Mouse (Mus musculus): Measurements from ENCODE around the gene Bcor. TPM values are rescaled to one million over a fixed set of nuclear protein-coding genes. Genes with fewer than 3 reads are reported as not detected.

Gene Bcor
- total RNA-seq, 2 experiments from 2014 or later: 8.7 to 11.0 TPM

DNA sequence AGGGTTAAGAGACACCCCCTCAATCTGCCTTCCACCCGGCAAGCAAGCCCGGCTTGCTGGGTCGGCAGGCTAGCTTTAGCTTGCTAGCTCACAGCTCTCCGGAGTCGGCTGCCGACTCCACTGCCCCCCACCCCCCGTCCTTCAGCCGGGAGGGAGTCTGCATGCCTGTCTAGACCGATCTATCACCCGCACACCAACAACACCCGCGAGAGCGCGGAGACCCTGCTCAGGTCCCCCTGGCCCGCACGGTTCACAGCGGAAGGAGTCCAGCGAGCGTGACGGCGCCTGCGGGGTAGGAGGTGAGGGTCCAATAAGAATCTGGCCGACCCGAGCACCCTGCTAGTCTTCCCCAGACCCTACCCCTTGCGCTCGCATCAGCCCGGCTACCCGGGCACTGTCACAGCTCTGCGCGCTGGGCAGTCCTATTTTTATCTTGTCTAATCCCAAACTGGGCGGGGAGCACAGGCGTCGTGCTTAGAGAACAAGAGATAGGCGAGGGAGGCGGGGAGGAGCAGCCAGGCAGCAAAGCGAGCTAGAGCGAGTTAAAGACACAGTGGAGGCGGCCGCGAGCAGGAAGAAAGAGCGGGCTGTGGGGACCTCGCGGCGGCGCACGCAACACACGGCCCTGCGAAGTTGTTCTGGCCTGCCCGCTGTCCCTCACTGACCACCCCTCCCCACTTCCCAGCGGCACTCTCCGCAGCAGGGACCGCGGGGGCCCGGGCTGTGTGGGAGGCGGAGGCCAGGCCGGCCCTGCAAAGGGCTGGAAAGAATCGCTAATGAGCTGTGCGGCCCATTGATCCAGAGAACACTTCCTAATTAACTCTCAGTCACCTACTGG, 83.2 kb downstream of the Bcor start:
- ATAC-seq (replicated peaks; ENCODE audit: low FRiP score, poor library complexity, severe bottlenecking): peak; percentile 82

DNA sequence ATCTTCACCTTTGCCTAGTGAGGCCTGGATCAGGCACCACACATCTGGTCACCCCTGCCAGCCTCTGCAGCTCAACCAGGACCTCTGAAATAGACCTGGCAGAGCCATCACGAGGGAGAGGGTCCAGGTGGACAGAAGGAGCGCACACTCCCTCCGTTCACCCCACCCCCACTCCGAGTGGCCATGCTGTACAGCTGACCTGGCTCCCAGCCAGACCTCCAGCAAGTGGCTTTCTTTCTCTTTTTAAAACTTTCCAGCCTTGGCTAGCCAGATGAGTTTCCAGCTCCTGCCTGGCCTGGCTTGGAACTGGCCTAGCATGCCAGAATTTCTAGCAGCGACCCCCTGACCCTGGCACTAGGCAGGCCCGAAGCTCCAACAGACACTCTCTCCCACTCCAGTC, 87.4 kb downstream of the Bcor start:
- no peak for ATAC-seq (replicated peaks; ENCODE audit: low FRiP score, poor library complexity, severe bottlenecking)

- ATAC-seq (replicated peaks; ENCODE audit: low FRiP score, poor library complexity, severe bottlenecking): no peak
Observed at GRCm38 (mm10) chrX:12068978-12069724, 91.0 kb downstream of the Bcor start.

GRCm38 (mm10) chrX:12067851-12068510, 92.2 kb downstream of the Bcor start:
- no peak for ATAC-seq (replicated peaks; ENCODE audit: low FRiP score, poor library complexity, severe bottlenecking)

DNA sequence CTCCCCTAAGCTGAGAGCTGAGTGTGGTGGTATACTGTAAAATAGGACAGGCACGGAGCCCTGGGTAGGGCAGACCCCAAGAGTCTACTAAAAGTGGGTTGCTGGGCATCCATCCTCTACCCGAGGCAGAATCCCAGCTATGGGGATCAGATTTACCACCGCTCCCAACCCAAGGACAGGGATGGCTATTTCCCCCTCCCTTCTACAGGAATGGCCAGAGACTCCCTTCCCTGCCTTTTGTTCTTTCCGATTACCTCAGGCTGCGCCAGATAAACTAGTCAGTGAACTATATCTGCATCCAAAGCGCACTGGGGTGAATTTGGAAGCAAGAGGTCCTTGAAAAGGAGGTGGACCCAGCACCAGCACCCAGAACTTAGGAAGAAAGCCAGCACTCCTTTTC, 93.1 kb downstream of the Bcor start:
- ATAC-seq (replicated peaks; ENCODE audit: low FRiP score, poor library complexity, severe bottlenecking): no peak

GRCm38 (mm10) chrX:12065782-12066181, 94.4 kb downstream of the Bcor start:
- ATAC-seq (replicated peaks; ENCODE audit: low FRiP score, poor library complexity, severe bottlenecking): no peak

GRCm38 (mm10) chrX:12062932-12063260, 97.3 kb downstream of the Bcor start:
- ATAC-seq (replicated peaks; ENCODE audit: low FRiP score, poor library complexity, severe bottlenecking): no peak

DNA sequence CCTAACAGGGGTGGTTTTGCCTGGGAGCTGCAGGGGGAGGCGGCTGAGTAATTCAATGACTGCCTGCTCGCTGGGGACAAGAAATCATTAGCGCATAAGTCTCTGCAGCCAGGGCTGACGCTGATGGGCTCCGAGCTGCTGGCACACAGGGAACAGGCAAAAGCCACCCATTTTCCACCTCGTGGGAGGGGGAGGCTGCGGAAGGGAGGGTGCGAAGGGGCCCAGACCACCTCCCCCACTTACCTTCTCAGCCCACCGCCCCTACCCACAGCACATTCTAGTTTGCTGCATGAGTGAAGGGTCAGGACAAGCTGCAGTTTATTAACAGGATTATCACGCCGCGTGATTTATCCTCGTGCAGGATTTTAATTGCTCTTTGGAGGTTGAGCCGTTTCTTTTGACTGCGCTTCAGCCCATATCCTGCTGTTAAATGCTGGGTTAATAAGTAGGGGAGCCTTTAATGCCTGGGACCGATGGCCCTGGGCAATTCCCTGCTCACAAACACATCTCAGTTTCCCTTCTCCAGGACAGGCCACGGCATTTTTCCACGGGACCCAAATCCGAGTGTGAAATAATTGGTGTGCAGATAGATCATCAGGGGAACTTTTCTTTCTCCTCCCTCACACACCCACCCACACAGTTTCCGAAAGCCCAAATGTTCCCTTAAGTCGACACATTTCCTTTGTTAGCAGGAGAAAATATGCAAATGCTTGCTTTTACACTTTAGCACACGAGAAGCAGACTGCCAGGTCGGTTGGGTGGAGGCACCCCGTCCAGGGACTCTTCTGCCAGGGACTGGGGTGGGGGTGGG, 97.8 kb downstream of the Bcor start:
- ATAC-seq (replicated peaks; ENCODE audit: low FRiP score, poor library complexity, severe bottlenecking): no peak

DNA sequence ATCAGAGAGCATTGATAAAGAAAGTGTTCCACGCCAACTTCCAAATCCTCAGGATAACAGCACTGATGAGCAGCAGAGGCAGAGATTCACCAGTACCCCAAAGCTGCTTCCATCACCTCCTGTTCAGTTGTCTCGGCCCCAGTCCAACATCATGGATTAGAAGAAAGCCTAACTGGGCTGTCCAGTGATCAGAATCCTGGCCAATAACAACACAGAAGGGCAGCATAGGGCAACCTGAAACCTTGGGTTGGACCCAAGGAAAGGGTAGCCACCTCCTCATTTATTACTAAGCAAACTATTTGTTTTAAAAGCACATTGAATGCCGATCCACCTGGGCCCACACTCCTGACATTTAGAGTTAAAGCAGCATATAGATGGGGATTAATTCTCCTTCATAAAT, 99.3 kb downstream of the Bcor start:
- no peak for ATAC-seq (replicated peaks; ENCODE audit: low FRiP score, poor library complexity, severe bottlenecking)

DNA sequence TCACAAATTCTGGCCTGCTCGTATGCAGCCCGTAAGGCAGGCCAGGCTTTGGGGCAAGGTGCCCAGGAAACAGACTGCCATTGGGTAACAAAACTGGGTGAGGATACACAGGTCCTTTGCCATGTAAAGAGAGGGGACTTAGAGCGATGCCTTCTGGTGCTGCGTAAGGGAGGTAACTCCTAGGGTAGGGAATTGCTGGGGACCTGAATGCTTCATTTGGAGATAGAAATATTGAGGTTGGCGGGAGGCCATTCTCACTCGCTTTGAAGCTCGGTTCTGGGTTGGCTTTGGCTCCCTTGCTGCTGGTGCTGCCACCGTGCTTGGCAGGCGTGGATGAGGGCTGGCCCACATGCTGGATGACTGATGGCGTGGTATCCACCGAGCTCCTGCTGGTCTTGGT, 102.9 kb downstream of the Bcor start:
- ATAC-seq (replicated peaks; ENCODE audit: low FRiP score, poor library complexity, severe bottlenecking): no peak

DNA sequence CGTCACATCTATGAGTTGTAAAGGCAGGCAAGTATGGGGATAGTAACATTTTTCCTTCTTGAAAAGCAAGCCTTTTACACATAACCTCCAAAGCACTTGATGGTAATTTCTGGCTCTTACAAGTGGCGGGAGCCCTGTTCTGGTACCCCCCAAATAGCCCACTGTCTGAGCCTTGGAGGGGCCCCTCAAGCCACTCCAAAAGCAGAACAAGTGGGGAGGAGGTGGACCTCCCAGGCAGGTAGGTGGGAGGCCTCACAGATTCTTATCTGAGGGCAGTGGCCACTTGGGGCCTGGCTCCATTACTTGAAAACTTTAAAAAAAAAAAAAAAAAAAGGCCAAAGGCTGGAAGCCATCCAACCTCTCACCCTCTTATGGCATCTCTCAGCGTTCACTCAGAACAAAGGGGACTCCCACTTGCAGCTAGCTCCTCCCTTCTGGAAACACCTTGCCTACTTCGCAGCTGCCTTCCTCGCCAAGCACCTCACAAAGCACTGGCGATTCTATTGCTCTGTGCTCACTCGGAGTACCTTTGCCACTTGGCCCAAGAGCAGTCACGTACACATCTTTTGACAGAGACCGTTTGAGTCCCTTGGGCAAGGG, 106.7 kb downstream of the Bcor start:
- ATAC-seq (replicated peaks; ENCODE audit: low FRiP score, poor library complexity, severe bottlenecking): no peak

DNA sequence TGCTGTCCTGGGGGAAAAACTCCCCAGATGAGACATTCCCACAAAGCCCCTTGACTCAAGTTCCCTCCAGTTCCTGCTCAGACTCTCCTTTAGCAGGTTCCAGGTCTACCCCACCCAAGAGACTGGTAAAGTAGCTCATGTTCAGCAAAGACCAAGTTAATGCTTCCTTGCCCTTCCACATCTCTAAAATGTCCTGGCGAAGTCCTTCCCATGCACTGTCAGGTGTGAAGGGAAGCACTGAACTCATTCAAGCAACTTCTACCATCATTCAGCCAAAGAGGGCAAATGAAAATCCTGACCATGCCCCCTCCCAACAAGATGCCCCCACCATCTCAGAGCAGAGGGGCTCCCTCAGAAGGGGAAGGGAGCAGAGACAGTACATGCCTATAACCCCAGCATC, 107.5 kb downstream of the Bcor start:
- no peak for ATAC-seq (replicated peaks; ENCODE audit: low FRiP score, poor library complexity, severe bottlenecking)

GRCm38 (mm10) chrX:12048721-12049120, 111.4 kb downstream of the Bcor start:
- no peak for ATAC-seq (replicated peaks; ENCODE audit: low FRiP score, poor library complexity, severe bottlenecking)

- ATAC-seq (replicated peaks; ENCODE audit: low FRiP score, poor library complexity, severe bottlenecking): no peak
Observed at GRCm38 (mm10) chrX:12048166-12048565, 112.0 kb downstream of the Bcor start.

GRCm38 (mm10) chrX:12047223-12047911, 112.8 kb downstream of the Bcor start:
- ATAC-seq (replicated peaks; ENCODE audit: low FRiP score, poor library complexity, severe bottlenecking): no peak

- ATAC-seq (replicated peaks; ENCODE audit: low FRiP score, poor library complexity, severe bottlenecking): no peak
Observed at GRCm38 (mm10) chrX:12046676-12047075, 113.5 kb downstream of the Bcor start.

GRCm38 (mm10) chrX:12043352-12043751, 116.8 kb downstream of the Bcor start:
- no peak for ATAC-seq (replicated peaks; ENCODE audit: low FRiP score, poor library complexity, severe bottlenecking)

- ATAC-seq (replicated peaks; ENCODE audit: low FRiP score, poor library complexity, severe bottlenecking): no peak
Observed at GRCm38 (mm10) chrX:12041453-12041852, 118.7 kb downstream of the Bcor start.

Data from erythroblast, adult 5-6 weeks (primary cell).